Mouse (Mus musculus) MEL (cell line): ENCODE results near the gene Epn3. TPM values are rescaled to one million over a fixed set of nuclear protein-coding genes. Genes with fewer than 3 reads are reported as not detected.
A peak's percentile ranks its signal among the peaks of the same experiment; 100 is the strongest.

Source experiments
- DNase-seq: peaks from one replicate; pipeline ENCODE4 v3.0.0; 2011; ENCODE audit warnings: low read depth, low spot score
- H3K27ac ChIP-seq: 2 replicates; pipeline ENCODE4 v1.5.1; 2012; ENCODE audit warnings: low read depth, mild to moderate bottlenecking, control low read depth, low read length, moderate library complexity; ENCODE audit not compliant: control insufficient read depth
- H3K27me3 ChIP-seq, 2 experiments: fragments of 150-350 bp in 1 of 2; sonication (generic) in 1 of 2; 2 replicates each; pipeline ENCODE4 v1.6.1; 2012; ENCODE audit warnings: low read length in 2 of 2, mild to moderate bottlenecking in 2 of 2, improper control_type of control experiment in 1 of 2, moderate library complexity in 1 of 2; ENCODE audit not compliant: insufficient read depth in 2 of 2, control insufficient read depth in 1 of 2
- H3K36me3 ChIP-seq, 2 experiments: 2 replicates each; pipeline ENCODE4 v1.6.1; 2012 to 2014; ENCODE audit warnings: low read length in 2 of 2, improper control_type of control experiment in 1 of 2, inconsistent platforms in 1 of 2, mild to moderate bottlenecking in 1 of 2; ENCODE audit not compliant: insufficient read depth in 2 of 2, control insufficient read depth in 1 of 2
- H3K4me1 ChIP-seq, 2 experiments: fragments of 150-350 bp in 1 of 2; sonication (generic) in 1 of 2; 2 replicates each; pipeline ENCODE4 v1.6.1; 2012; ENCODE audit warnings: low read length in 2 of 2, improper control_type of control experiment in 1 of 2, mild to moderate bottlenecking in 1 of 2; ENCODE audit not compliant: insufficient read depth in 2 of 2, control insufficient read depth in 1 of 2
- H3K4me3 ChIP-seq, 2 experiments: fragments of 150-350 bp in 1 of 2; sonication (generic) in 1 of 2; 2 replicates each; pipeline ENCODE4 v1.5.1; 2012; ENCODE audit warnings: low read depth in 2 of 2, low read length in 2 of 2, mild to moderate bottlenecking in 2 of 2, moderate library complexity in 2 of 2, control low read depth in 1 of 2, improper control_type of control experiment in 1 of 2; ENCODE audit not compliant: control insufficient read depth in 1 of 2, insufficient read depth in 1 of 2
- H3K79me2 ChIP-seq: 2 replicates; pipeline ENCODE4 v1.6.1; 2012; ENCODE audit warnings: mild to moderate bottlenecking, low read length, moderate library complexity; ENCODE audit not compliant: control insufficient read depth, poor library complexity, insufficient read depth
- H3K9ac ChIP-seq: 2 replicates; pipeline ENCODE4 v1.6.1; 2012; ENCODE audit warnings: low read depth, mild to moderate bottlenecking, control low read depth, low read length, moderate library complexity; ENCODE audit not compliant: control insufficient read depth, poor library complexity, severe bottlenecking
- H3K9me3 ChIP-seq: fragments of 150-350 bp; sonication (generic); replicated peaks from 2 replicates; pipeline ENCODE4 v1.6.1; 2012; ENCODE audit warnings: mild to moderate bottlenecking, low read length, improper control_type of control experiment, moderate library complexity; ENCODE audit not compliant: insufficient read depth
- BHLHE40 ChIP-seq: IDR thresholded peaks from 2 replicates; pipeline ENCODE4 v1.6.1; 2012; ENCODE audit warnings: low read depth, mild to moderate bottlenecking, inconsistent platforms, low read length, improper control_type of control experiment, borderline replicate concordance
- CHD1 ChIP-seq: IDR thresholded peaks from 2 replicates; pipeline ENCODE4 v1.6.1; 2012; ENCODE audit warnings: low read depth, mild to moderate bottlenecking, inconsistent platforms, low read length, improper control_type of control experiment
- CHD2 ChIP-seq: IDR thresholded peaks from 2 replicates; pipeline ENCODE4 v1.6.1; 2011; ENCODE audit warnings: low read length, improper control_type of control experiment
- E2F4 ChIP-seq: IDR thresholded peaks from 2 replicates; pipeline ENCODE4 v1.6.1; 2011; ENCODE audit warnings: low read depth, low read length, improper control_type of control experiment, borderline replicate concordance
- EP300 ChIP-seq, 2 experiments: IDR thresholded peaks; 2 replicates each; pipeline ENCODE4 v1.6.1; 2011; ENCODE audit warnings: improper control_type of control experiment in 2 of 2, low read length in 2 of 2, low read depth in 1 of 2, mild to moderate bottlenecking in 1 of 2
- GABPA ChIP-seq: IDR thresholded peaks from 2 replicates; pipeline ENCODE4 v1.6.1; 2012; ENCODE audit warnings: low read depth, mild to moderate bottlenecking, inconsistent platforms, low read length, improper control_type of control experiment, moderate library complexity
- GATA1 ChIP-seq: IDR thresholded peaks from 2 replicates; pipeline ENCODE4 v1.6.1; 2011; ENCODE audit warnings: low read depth, low read length, improper control_type of control experiment
- HCFC1 ChIP-seq: IDR thresholded peaks from 2 replicates; pipeline ENCODE4 v1.6.1; 2012; ENCODE audit warnings: low read depth, mild to moderate bottlenecking, inconsistent platforms, low read length, improper control_type of control experiment, moderate library complexity
- JUND ChIP-seq: IDR thresholded peaks from 2 replicates; pipeline ENCODE4 v1.6.1; 2011; ENCODE audit warnings: low read depth, mild to moderate bottlenecking, improper control_type of control experiment, low read length
- MAX ChIP-seq: IDR thresholded peaks from 2 replicates; pipeline ENCODE4 v1.6.1; 2011; ENCODE audit warnings: low read length, improper control_type of control experiment
- MAZ ChIP-seq: IDR thresholded peaks from 2 replicates; pipeline ENCODE4 v1.6.1; 2012; ENCODE audit warnings: low read depth, mild to moderate bottlenecking, inconsistent platforms, low read length, improper control_type of control experiment
- MYB ChIP-seq: IDR thresholded peaks from 2 replicates; pipeline ENCODE4 v1.6.1; 2011; ENCODE audit warnings: mild to moderate bottlenecking, low read depth, low read length, improper control_type of control experiment
- MYC ChIP-seq: IDR thresholded peaks from 2 replicates; pipeline ENCODE4 v1.6.1; 2011; ENCODE audit warnings: low read depth, mild to moderate bottlenecking, low read length, improper control_type of control experiment, moderate library complexity
- NRF1 ChIP-seq: IDR thresholded peaks from 2 replicates; pipeline ENCODE4 v1.6.1; 2014; ENCODE audit warnings: low read depth, mild to moderate bottlenecking, inconsistent platforms, low read length, improper control_type of control experiment, moderate library complexity; ENCODE audit not compliant: poor library complexity, insufficient read depth, severe bottlenecking
- POLR2A ChIP-seq, 2 experiments: IDR thresholded peaks; 2 replicates each; pipeline ENCODE4 v1.6.1; 2011 to 2012; ENCODE audit warnings: low read length in 2 of 2, mild to moderate bottlenecking in 2 of 2, control low read depth in 1 of 2, improper control_type of control experiment in 1 of 2, low read depth in 1 of 2, moderate library complexity in 1 of 2; ENCODE audit not compliant: control insufficient read depth in 1 of 2, insufficient read depth in 1 of 2, poor library complexity in 1 of 2
- TAL1 ChIP-seq: IDR thresholded peaks from 2 replicates; pipeline ENCODE4 v1.6.1; 2012; ENCODE audit warnings: mild to moderate bottlenecking, inconsistent platforms, low read length, moderate library complexity, mixed read lengths
- TCF12 ChIP-seq: IDR thresholded peaks from 2 replicates; pipeline ENCODE4 v1.6.1; 2014; ENCODE audit warnings: low read depth, mild to moderate bottlenecking, inconsistent platforms, low read length, improper control_type of control experiment, moderate library complexity
- UBTF ChIP-seq: IDR thresholded peaks from 2 replicates; pipeline ENCODE4 v1.6.1; 2012; ENCODE audit warnings: low read depth, mild to moderate bottlenecking, inconsistent platforms, low read length, improper control_type of control experiment, moderate library complexity, borderline replicate concordance; ENCODE audit not compliant: insufficient read depth
- USF1 ChIP-seq: IDR thresholded peaks from 2 replicates; pipeline ENCODE4 v1.6.1; 2014; ENCODE audit warnings: low read depth, mild to moderate bottlenecking, inconsistent platforms, low read length, improper control_type of control experiment, moderate library complexity
- ZKSCAN1 ChIP-seq: IDR thresholded peaks from 2 replicates; pipeline ENCODE4 v1.6.1; 2012; ENCODE audit warnings: low read depth, mild to moderate bottlenecking, inconsistent platforms, low read length, improper control_type of control experiment, moderate library complexity
- ZNF384 ChIP-seq: IDR thresholded peaks from 2 replicates; pipeline ENCODE4 v1.6.1; 2012; ENCODE audit warnings: low read depth, mild to moderate bottlenecking, inconsistent platforms, low read length, improper control_type of control experiment
- polyA plus RNA-seq, 2 experiments: library from polyadenylated mRNA; stranded (reverse) in 1 of 2; unstranded in 1 of 2; fragments of >175 nt in 1 of 2; fragments of >200 nt in 1 of 2; gene quantifications; 2 replicates each; pipeline versions ENCODE4 v1.2.1 to v1.2.4; 2012; ENCODE audit warnings: low replicate concordance in 2 of 2, low read depth in 1 of 2; ENCODE audit not compliant: insufficient read length in 2 of 2, insufficient read depth in 1 of 2, missing spikeins in 1 of 2
- total RNA-seq: library from RNA; depleted of rRNA; stranded (reverse); fragments of 300-350 nt; gene quantifications from 2 replicates; pipeline ENCODE4 v1.2.3, GENCODE M21; 2012

Gene Epn3
- total and polyA plus RNA-seq, 3 experiments = not detected

- Histone ChIP-seq H3K4me3 (no peak overlapping the region), H3K79me2 (no peaks in the 10 kb centered on the region), H3K4me1 (no peaks in the 10 kb centered on the region), H3K9ac (no peak overlapping the region), H3K9me3 (no peaks in the 10 kb centered on the region), H3K27me3 (no peaks in the 10 kb centered on the region), H3K36me3 (peaks cover 0 to 1% of the 10 kb centered on the region in 2 experiments; a peak in 2 of 4 replicates), H3K27ac (no peak overlapping the region)
- TF ChIP-seq TCF12 (no peak), GABPA (no peak), NRF1 (no peak), MAZ (no peak), JUND (no peak), USF1 (no peak), CHD2 (no peak), HCFC1 (no peak), UBTF (no peak), E2F4 (no peak), ZKSCAN1 (no peak), CHD1 (no peak), TAL1 (no peak), MYC (no peak), BHLHE40 (no peak), ZNF384 (no peak), MYB (no peak), EP300 (IDR thresholded peaks at IDR 0.05; ENCODE audit: low read depth in 1 of 2, low read length in 2 of 2) (no peak), MAX (no peak), GATA1 (no peak)
- no peak for DNase-seq
Measured at GRCm38 (mm10) chr11:94539761-94540160, 40.0 kb upstream of the Epn3 start.

GRCm38 (mm10) chr11:94538733-94539292 lies 39.0 kb upstream of the Epn3 start:
- no peaks in the 10 kb centered on the region for H3K27me3 ChIP-seq
- peaks cover 0 to 1% of the 10 kb centered on the region in 2 experiments; a peak in 2 of 4 replicates for H3K36me3 ChIP-seq
- TF ChIP-seq CHD1 (no peak), GATA1 (0 out of 2 replicates have a peak, but pooled peaks have one; percentile 7), MYC (no peak), POLR2A (IDR thresholded peaks at IDR 0.05; ENCODE audit: control insufficient read depth in 1 of 2, insufficient read depth in 1 of 2, low read depth in 1 of 2, low read length in 2 of 2, poor library complexity in 1 of 2) (0 out of 4 replicates have a peak, but pooled peaks of 1 of the 2 experiments have one; percentile 25), UBTF (no peak)
- H3K9me3 ChIP-seq = no peaks in the 10 kb centered on the region
- H3K79me2 ChIP-seq = no peaks in the 10 kb centered on the region
- H3K9ac ChIP-seq = no peak overlapping the region
- no peak for DNase-seq
- no peak overlapping the region for H3K27ac ChIP-seq
- H3K4me1 ChIP-seq = no peaks in the 10 kb centered on the region
- no peak overlapping the region for H3K4me3 ChIP-seq
